Mouse (Mus musculus) T-helper 2 cell (primary cell): ENCODE results near the gene Ms4a13.
"Not testable (repeated sequence)": the region's sequence is repeated elsewhere in the genome, so short reads cannot be mapped to it uniquely, and the experiment has no call there.

Experiments used
- in situ Hi-C: fragments of 300-600 bp; cut with MboI, MseI; formaldehyde crosslinking; loops from one replicate; pipeline ENCODE4 v1.15.1; 2025; ENCODE audit warnings: high pct_unique_total_duplicates

Ms4a13 gene

GRCm38 (mm10) chr19:11196546-11196945 is at the start of gene Ms4a13:
Ms4a13 (minus strand) TSS chr19:11196737.
- in situ Hi-C loops = no loop called here

- in situ Hi-C loops = no loop called here
These were observed 47.7 kb upstream of the Ms4a13 start for GRCm38 (mm10) chr19:11244230-11244629.

- in situ Hi-C loops = no loop called here
These were observed 46.0 kb upstream of the Ms4a13 start for GRCm38 (mm10) chr19:11242560-11242959.

- in situ Hi-C loops = no loop called here
These were observed 39.3 kb upstream of the Ms4a13 start for GRCm38 (mm10) chr19:11235820-11236219.

GRCm38 (mm10) chr19:11234921-11235735 is 38.6 kb upstream of the Ms4a13 start:
- in situ Hi-C loops = no loop called here

- in situ Hi-C loops = no loop called here
These were observed 37.7 kb upstream of the Ms4a13 start for GRCm38 (mm10) chr19:11234244-11234643.

GRCm38 (mm10) chr19:11232348-11232747 is 35.8 kb upstream of the Ms4a13 start, which contains the start of gene Ms4a12:
Ms4a12 (minus strand) TSS chr19:11232448.
- in situ Hi-C loops = no loop called here

GRCm38 (mm10) chr19:11192552-11192951 is 4.0 kb downstream of the Ms4a13 start:
- in situ Hi-C loops = no loop called here

- in situ Hi-C loops = no loop called here
These were observed 12.4 kb downstream of the Ms4a13 start for GRCm38 (mm10) chr19:11184121-11184520.

GRCm38 (mm10) chr19:11177464-11177863 is 19.1 kb downstream of the Ms4a13 start:
- in situ Hi-C loops = no loop called here

- in situ Hi-C loops = no loop called here
These were observed 31.4 kb downstream of the Ms4a13 start, which contains the start of gene 1700025F22Rik for GRCm38 (mm10) chr19:11165172-11165571. 1700025F22Rik (minus strand) TSS chr19:11165320.

- in situ Hi-C loops = not testable (repeated sequence)
These were observed 38.6 kb downstream of the Ms4a13 start for GRCm38 (mm10) chr19:11157890-11158289.

GRCm38 (mm10) chr19:11135336-11135735 is 61.2 kb downstream of the Ms4a13 start:
- in situ Hi-C loops = no loop called here

- in situ Hi-C loops = no loop called here
These were observed 61.7 kb downstream of the Ms4a13 start for GRCm38 (mm10) chr19:11134852-11135251.

- in situ Hi-C loops = not testable (repeated sequence)
These were observed 65.8 kb downstream of the Ms4a13 start, which contains the start of gene 1700017D01Rik for GRCm38 (mm10) chr19:11130776-11131175. 1700017D01Rik (minus strand) TSS chr19:11130876.

GRCm38 (mm10) chr19:11129702-11130101 is 66.8 kb downstream of the Ms4a13 start:
- in situ Hi-C loops = no loop called here

GRCm38 (mm10) chr19:11121016-11121420 is 75.5 kb downstream of the Ms4a13 start:
- in situ Hi-C loops = not testable (repeated sequence)
